Mouse (Mus musculus) A20 (cell line): ENCODE measurements around the gene Tmed4.
"Not testable (repeated sequence)": the region's sequence is repeated elsewhere in the genome, so short reads cannot be mapped to it uniquely, and the experiment has no call there.

Source experiments
- DNase-seq: peaks from one replicate; pipeline ENCODE4 v3.0.0-alpha.2; 2011; ENCODE audit warnings: low read depth, low spot score

The Tmed4 gene

DNA sequence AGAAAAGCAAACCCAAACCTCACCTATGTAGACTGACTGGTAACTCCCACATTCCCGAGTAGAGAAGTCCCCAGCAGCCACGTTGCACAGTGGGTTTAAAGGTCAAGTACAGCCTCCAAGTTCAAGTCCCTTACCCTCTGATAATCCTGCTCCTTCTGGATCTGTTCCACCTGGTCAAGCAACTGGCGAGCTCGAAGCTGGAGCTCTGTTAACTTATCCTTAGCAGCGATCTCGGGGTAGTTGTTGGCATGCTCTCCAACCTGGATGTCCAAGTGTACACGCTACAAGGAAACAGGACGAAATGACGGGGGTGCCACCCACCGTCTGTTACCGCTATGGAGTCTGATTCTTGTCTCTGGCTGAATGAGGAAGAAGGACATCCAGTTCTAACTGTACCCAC is 1.1 kb downstream of the Tmed4 start:
- no peak for DNase-seq

DNA sequence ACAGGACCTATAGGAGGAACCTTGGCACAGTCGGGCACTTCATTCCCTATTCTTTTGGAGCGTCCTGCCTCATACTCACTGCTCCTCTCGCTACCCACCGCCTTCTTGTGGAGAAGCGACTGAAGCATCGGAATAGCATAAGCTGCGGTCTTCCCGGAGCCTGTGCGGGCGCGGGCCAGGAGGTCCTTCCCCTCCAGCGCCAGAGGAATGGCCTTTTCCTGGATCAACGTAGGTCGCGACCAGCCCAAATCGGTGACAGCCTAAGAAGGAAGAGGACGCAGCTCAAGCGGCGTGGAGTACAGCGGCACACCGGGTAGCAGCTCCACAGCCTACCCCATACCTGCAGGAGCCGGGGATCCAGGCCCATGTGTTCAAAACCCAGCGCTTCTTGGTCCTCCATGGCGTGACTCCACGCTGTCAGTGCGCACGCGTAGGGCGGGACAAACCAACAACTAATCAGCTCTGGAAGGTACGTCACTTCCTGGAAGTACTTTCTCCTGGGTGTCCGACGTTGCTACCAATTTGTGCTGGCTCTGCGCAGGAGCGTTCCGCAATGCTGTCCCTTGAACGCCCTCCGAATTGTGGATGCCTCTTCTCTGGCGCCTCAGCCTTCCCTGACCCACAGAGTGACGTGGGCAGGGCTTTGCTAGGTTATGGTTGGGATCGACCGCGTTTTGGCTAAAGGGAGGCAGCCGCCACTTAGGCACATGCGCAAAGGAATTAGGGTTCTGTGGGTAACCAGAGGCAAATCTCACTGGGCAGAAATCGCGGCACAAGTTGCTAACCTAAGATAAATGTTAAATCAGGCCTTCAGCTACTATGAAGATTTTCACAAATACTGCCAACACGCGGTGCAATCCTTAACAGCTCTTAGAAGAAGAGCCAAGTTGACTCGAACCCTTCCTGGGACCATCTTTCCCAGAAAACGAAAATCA is 7.1 kb downstream of the Tmed4 start, which contains the start of gene Ddx56:
Gene Ddx56, minus strand, starts transcription at position 453 of the 935 bp plus-strand sequence.
- DNase-seq = peak; percentile 96

DNA sequence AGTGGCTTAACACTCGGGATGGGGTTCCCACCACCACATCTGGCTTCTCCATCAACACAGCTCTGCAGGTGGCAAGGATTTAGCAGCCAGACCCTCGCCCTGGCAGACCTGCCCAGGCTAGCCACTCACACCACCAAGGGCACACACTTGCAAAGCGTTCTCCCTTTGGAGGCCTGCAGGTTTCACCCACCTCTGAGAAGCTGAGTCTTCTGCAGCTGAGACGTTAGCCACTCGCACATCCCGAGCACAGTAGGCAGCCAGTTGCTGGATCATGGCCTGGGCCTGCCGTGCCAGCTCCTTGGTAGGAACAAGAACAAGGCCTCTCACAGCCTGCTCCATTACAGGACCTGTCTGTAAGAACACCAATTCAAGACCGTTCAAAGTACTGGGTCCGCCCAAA is 8.0 kb downstream of the Tmed4 start:
- no peak for DNase-seq

DNA sequence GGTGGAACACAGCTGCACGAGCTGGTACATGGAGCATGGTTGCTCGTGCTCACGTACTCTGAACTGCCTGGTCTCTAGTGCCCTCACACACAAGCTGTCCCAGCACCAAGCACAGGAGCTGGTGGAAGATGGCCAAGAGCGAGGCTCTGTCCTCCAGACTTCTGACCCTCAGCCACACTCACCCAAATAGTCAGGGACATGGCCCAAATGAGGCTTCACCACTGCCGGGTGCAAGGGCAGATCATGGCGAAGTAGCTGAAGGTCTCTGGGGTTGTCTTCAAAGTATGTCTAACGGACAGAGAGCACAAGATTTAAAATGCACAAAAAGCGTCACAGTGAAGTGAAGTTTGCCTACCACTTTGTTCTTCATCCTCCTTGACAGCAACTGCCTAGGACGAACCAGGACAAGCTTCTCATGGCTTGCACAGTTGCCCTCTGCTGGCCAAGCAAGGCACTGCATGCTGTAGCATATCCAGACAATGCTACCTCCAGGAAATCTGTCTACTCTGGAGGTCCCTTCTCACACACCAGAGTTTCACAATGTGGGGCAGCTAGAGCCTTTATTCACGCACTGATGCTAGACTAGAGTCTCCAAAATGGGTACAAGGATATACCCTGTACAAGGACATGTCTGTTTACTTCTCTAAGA is 13.1 kb downstream of the Tmed4 start:
- DNase-seq = peak; percentile 73

DNA sequence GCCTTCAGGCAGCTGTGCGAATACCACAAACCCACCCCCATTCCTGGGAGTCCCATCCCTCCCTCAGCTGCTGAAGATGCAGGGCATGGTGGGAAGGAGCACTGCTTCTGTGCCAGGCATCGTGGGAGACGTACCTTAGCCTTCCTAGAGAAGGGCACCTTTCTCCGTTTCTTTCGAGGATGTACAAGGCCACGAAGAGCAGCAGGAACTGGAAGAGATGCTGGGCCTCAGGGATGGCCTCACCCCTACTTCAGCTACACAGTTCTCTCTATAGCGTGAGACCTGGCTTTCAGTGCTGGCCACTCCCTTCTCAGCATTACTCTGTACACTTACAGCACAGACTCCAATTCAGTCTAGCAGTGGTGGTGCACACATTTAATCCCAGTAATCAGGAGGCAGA is 15.3 kb downstream of the Tmed4 start:
- DNase-seq = no peak

DNA sequence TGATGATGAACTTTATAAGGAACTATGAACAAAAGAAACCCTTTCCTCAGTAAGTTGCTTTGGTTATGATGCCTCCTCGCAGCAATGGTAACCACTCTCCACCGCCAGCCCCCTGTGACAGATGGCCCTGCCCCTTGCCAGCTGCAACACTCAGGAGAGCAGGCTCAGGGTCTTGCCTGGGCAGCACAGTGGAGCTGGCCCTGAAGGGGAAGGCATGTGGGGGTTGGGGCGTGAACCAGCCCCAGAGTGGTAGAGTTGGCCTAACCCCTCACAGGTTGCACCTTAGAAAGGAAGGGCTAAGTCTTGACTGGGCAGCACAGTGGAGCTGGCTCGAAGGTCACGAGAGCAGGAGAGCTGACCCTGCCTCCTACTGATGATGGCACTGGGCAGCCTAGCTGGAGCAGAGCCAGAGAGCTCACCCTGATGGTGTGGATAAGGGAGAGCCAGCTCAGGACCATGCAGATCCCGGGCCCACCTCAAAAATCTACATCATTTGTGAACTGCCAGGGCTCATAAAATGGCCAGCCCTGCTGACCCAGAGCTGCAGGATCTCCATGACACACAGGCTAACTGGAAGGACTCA is 18.1 kb downstream of the Tmed4 start:
- DNase-seq = no peak

DNA sequence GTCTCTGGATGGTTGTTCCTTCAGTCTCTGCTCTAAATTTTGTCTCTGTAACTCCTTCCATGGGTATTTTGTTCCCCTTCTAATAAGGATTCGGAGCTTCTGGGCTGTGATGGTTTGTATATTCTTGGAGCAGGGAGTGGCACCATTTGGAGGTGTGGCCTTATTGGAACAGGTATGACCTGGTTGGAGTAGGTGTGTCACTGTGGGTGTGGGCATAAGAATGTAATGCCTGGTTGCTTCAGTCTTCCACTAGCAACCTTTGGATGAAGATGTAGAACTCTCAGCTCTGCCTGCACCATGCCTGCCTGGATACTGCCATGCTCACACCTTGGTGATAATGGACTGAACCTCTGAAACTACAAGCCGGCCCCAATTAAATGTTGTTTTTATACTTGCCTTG is 20.1 kb downstream of the Tmed4 start:
- DNase-seq = not testable (repeated sequence)

DNA sequence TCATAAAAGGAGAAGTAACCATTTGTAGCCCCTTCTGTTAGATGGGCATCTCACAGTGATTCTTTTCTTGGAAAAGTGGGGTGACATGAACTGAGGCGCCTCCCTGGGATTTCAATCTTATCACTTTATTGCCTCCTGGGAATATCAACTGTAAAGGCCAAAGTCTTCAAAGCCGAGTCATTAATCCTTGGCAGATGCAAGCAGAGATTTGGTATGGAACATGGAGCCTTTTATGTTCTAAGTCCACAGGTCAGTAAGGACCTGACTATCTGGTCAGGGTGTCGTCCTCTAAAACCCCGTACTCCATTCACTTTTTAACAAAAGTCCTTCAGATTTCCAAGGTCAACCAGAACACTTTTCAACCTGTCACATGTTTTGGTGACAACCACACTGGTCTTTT is 21.8 kb downstream of the Tmed4 start:
- DNase-seq = no peak

DNA sequence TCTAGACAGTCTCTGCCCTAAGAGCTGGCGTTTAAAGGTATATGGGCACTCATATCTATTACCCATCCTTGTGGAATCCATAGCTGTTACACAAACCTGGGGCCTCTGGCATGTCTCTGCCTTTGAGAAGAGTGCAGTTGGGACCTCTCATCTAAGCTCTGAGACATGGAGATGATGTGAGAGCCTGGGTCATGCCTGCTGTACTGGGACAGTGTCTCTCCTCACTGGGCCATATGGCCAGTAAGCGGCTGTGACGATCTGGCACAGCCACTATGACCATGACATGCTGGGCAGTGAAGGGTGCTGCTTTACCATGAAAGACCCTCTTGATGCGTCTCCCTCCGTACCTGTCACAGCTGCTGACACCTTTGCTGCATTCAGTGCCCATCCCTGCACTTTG is 22.4 kb downstream of the Tmed4 start:
- no peak for DNase-seq

DNA sequence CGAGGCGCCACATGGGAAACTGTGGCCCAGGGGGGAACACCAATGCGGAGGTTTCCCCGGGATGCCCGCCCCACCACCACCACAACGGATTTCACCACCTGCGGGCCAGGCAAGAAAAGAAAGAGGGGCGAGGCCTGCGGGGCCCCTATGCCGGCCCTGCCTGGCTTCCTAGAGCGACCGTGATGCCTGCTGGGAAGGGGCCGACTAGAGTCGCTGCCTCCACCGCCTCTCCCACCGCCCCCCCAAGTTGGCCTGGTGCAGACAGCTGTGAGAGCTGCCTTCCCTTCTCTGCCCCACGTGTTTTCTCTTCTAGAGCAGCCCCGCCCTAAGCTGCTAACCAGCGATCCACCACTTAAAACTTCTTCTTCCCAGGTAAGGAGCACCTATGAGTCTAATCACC is 30.0 kb downstream of the Tmed4 start:
- DNase-seq = no peak

DNA sequence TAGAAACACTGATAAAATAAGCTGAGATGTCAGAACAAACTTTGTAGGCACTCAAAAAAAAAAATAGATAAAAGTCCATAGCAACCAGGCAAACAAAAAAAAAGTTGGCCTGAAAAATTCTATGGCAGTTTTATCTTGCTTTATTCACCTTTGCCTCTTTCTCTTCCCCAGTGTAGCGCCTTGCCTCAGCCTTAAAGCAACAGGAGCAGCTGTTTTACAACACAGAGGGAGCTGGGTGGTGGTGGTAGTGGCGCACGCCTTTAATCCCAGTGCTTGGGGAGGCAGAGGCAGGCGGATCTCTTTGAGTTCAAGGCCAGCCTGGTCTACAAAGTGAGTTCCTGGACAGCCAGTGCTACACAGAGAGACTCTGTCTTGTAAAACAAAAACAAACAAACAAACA is 41.6 kb downstream of the Tmed4 start:
- DNase-seq = no peak

DNA sequence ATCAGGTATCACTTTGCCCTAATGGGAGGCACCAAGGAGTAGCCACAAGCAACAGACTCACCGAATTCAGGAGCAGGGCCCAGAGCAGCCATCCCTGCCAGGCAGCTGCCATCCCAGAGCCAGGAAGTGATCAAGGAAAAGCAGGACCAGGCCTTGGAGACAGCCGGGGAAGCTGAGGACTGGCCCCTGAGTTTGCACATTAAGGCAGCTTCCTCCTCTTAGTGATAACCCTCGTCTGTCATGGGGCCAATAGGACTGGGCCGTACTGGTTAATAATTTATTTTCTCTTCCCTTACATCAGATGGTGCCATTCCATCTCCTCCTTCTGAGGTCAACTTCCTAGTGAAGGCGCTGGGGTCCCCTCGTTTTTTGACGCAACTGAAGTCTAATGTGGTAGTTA is 44.7 kb downstream of the Tmed4 start, which contains the start of gene Npc1l1:
Gene Npc1l1, minus strand, starts transcription at position 132 of the 400 bp plus-strand sequence.
- DNase-seq = no peak

DNA sequence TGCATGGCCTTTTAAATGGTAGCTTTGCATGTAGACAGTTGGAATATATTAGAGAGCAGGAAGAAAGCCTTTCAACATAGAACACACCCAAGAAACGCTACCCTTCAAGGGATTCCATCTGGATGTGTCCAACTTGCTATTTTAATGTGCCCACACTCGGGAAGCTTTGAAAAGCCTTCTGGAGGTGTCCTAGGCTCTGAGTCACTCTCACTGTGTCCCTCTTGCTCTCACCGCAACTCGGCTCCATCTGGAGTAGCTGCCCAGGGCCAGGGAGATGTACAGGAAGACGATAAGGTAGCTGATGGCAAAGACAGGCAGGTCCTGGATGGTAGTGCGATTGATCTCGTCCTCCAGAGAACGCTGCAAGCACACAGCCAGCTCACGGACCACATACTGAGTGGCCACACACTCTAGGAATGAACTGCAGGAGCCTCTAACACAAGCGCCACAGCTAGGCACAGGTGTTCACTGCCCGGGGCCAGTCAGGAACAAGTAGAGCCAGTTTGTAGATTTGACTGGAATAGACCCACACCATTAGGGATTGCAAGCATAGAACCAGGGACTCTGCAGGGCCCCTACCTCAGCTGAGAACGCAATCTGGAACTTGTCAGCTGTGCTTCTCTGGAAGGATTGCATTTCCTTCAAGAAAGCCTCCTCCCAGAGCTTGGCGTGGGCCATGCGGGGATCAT is 50.0 kb downstream of the Tmed4 start:
- no peak for DNase-seq

DNA sequence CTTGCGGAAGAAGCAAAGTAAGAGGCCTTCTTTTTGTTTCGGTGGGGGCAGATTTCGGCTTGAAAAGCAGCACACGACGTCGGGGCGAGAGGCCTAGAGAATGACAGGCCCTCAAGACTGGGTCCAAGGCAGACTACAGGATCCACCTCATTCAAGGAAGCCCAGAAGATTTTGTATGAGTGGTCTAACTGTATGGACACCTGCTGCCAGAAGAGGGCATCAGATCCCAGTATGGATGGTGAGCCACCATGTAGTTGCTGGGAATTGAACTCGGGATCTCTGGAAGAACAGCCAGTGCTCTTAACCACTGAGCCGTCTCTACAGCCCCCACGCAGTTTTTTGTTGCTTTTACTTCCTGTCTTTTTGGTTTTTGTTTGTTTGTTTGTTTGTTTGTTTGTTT is 52.5 kb downstream of the Tmed4 start:
- DNase-seq = peak; percentile 78
